Mouse (Mus musculus) olfactory bulb, adult 2 months (tissue): ENCODE data around the gene Prr22. TPM values are rescaled to one million over a fixed set of nuclear protein-coding genes. Genes with fewer than 3 reads are reported as not detected.
A peak's percentile ranks its signal among the peaks of the same experiment; 100 is the strongest.

Experiments
- H3K27ac ChIP-seq: fragments of 200-500 bp; 2 replicates; pipeline ENCODE4 v1.5.1; 2012; ENCODE audit warnings: low read depth, low read length; ENCODE audit not compliant: insufficient read depth
- H3K4me1 ChIP-seq: fragments of 200-500 bp; 2 replicates; pipeline ENCODE4 v1.6.1; 2012; ENCODE audit warnings: low read length; ENCODE audit not compliant: control insufficient read depth, insufficient read depth
- H3K4me3 ChIP-seq: fragments of 200-500 bp; 2 replicates; pipeline ENCODE4 v1.5.1; 2012; ENCODE audit warnings: mild to moderate bottlenecking, low read depth, low read length, moderate library complexity; ENCODE audit not compliant: insufficient read depth
- CTCF ChIP-seq: fragments of 200-500 bp; IDR thresholded peaks from 2 replicates; pipeline ENCODE4 v1.5.1; 2012; ENCODE audit warnings: low read depth, mild to moderate bottlenecking, low read length, moderate library complexity; ENCODE audit not compliant: insufficient read depth
- POLR2A ChIP-seq: fragments of 200-500 bp; IDR thresholded peaks from 2 replicates; pipeline ENCODE4 v1.6.1; 2012; ENCODE audit warnings: mild to moderate bottlenecking, low read depth, low read length, moderate library complexity; ENCODE audit not compliant: insufficient read depth
- WGBS: fragments of 180-500 bp; shearing (Covaris S2); methylation state at CpG from one replicate; pipeline ENCODE4 v1.1.7; 2018; 5-methylcytosine and 5-hydroxymethylcytosine counted together
- polyA plus RNA-seq: library from polyadenylated mRNA; stranded (reverse); fragments of >200 nt; gene quantifications from 2 replicates; pipeline ENCODE4 v1.2.4, GENCODE M21; 2012; ENCODE audit warnings: low replicate concordance; ENCODE audit not compliant: missing spikeins, insufficient read depth, insufficient read length

The Prr22 gene
- polyA plus RNA-seq, 1 experiment = not detected

DNA sequence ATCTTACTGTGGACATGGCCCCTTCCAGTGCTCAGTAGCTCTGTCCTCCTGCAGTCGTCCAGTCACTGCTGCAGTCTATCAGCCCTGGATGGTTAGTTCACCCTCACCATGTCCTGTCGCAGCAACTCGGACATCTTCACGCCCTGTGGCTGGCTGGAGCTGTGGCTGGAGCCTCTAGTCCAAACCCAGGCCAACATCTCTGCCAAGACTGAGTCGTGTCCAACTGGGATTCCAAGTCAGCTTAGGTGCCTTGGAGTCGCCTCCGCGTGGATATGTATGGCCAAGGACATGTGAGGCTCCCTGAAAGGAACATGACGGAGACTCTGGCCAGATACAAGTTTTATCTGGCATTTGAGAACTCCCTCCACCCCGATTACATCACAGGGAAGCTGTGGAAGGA, 31.8 kb upstream of the Prr22 start:
- H3K4me1 ChIP-seq = no peaks in the 10 kb centered on the region
- H3K27ac ChIP-seq = no peak overlapping the region
- no peak for TF ChIP-seq POLR2A
- TF ChIP-seq CTCF = no peak
- 84% methylated on average over 10 of the region's 10 CpGs for WGBS
- no peak overlapping the region for H3K4me3 ChIP-seq

DNA sequence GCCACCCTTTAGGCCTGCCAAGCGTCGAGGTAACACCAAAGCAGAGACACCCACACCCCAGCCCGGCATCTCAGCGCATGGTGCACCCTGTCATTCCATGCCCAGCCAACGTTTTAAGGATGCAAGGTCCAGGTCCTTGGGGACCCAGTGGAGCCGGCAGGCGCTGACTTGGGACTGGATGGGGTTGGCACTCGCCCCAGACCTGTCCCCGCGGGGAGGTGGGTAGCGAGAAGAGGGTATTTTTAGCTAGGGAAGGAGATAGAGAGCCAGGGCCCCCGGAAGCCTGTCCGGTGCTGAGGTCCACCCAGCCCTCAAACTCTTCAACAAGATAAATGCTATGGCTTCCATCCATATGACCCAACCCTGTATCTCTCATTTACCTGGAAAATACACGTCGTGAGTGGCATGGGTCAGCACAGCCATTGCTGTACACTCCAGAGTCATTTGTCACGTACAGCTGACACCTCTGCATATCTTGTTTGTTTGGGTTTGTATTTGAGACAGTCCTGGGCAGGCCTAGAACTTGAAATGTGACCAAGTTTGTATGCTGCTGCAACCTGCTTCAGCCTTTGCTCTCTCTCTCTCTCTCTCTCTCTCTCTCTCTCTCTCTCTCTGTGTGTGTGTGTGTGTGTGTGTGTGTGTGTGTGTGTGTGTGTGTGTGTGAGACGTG, 29.8 kb upstream of the Prr22 start:
- Histone ChIP-seq H3K4me1 (no peaks in the 10 kb centered on the region), H3K27ac (no peak overlapping the region), H3K4me3 (no peak overlapping the region)
- 81% methylated on average over 17 of the region's 17 CpGs for WGBS
- TF ChIP-seq CTCF = no peak
- no peak for TF ChIP-seq POLR2A

DNA sequence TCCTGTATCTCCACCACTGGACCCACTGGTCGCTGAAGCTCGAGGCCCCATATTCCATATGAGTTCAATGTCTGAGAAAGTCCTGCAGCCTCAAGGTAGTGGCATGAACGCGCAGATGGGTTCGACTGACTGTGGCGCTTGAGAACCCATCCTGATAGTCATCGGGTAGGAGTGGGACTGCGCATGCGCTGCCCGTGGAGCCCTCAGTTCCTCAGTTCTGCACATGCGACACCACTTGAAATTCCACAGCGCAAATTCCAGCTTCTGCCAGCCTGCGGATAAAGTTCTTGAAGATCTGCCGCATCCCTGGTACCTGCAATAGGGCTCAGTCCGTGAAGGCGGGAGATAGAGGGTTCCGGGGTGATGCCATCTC, 29.3 kb upstream of the Prr22 start:
- Histone ChIP-seq H3K4me3 (no peak overlapping the region), H3K27ac (no peak overlapping the region), H3K4me1 (no peaks in the 10 kb centered on the region)
- 89% methylated on average over 17 of the region's 17 CpGs for WGBS
- TF ChIP-seq CTCF = no peak
- TF ChIP-seq POLR2A = no peak

DNA sequence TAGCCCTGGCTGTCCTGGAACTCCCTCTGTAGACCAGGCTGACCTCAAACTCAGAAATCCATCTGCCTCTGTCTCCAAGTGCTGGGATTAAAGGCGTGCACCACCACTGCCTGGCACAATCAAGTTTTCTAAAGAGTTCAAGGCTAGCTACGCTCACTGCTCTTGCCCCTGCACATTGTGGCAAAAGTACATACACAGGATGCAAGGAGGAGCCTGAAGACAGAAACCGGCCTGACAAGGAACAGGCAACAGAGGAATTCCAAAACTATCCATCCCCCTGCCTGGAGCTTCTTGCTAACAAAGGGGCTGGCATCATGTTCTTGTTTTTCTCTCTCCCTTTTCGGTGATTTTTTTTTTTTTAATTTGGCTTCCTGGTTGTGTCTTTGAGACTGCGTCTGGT, 25.9 kb upstream of the Prr22 start:
- no peak overlapping the region for H3K27ac ChIP-seq
- H3K4me1 ChIP-seq = no peaks in the 10 kb centered on the region
- 57% methylated on average over 5 of the region's 5 CpGs for WGBS
- no peak overlapping the region for H3K4me3 ChIP-seq
- TF ChIP-seq CTCF = no peak

DNA sequence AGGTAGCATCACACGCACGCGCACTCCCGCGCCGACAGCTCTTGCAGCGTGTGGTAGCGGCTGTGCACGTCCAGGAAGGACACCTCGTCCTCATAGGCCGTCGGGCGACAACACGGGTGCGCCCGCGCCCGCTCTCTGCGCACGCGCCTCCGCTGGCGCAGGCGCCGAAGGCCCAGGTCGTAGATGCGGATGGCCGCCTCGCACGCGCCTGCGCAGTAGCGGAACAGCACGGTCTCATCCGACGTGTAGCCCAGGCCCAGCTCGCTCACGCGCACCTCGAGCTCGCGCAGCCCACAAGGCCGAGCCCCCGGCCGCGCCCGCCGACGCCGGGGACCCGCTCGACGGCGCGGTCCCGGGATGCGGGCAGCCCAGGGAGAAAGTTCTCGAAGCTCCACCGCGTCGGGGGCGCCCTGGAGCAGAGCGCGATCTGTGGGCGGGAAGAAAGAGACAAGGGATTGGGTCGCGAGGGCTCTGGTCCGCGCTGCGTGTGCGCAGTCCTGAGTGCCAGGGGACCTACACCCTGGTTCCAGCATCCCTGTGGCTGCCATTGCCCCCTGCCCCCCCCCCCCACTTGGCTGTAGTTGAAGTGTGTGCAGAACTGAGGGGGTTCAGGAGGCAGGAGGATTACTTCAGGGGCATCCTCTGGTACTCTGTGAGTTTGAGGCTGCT, 18.5 kb upstream of the Prr22 start:
- no peak for TF ChIP-seq CTCF
- TF ChIP-seq POLR2A = no peak
- WGBS = 26% methylated on average over 71 of the region's 71 CpGs
- Histone ChIP-seq H3K4me1 (no peaks in the 10 kb centered on the region), H3K27ac (no peak overlapping the region), H3K4me3 (peak overlapping the region; percentile 40)

DNA sequence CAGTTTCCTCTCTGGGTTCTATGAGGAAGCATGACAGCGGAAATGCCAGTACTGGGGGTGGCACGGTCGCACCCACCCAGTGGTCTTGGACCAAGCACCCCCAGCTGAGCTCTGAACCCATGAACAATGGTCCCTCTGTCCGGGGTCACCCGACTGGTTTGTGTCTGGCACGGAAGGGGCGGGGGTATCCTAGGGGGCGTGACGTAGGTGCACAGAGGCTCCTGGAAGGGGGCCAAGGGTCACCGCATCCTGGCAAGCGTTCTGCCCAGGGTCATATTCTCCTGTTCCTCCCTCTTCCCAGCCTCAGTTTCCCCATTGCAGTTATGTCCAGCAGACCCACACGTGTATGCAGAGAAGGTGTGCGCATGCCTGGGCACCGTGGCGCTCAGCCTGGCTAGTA, 16.6 kb upstream of the Prr22 start:
- WGBS = 19% methylated on average over 15 of the region's 15 CpGs
- TF ChIP-seq POLR2A (no peak), CTCF (no peak)
- H3K27ac ChIP-seq = no peak overlapping the region
- no peak overlapping the region for H3K4me3 ChIP-seq
- peaks cover 14% of the 10 kb centered on the region for H3K4me1 ChIP-seq

DNA sequence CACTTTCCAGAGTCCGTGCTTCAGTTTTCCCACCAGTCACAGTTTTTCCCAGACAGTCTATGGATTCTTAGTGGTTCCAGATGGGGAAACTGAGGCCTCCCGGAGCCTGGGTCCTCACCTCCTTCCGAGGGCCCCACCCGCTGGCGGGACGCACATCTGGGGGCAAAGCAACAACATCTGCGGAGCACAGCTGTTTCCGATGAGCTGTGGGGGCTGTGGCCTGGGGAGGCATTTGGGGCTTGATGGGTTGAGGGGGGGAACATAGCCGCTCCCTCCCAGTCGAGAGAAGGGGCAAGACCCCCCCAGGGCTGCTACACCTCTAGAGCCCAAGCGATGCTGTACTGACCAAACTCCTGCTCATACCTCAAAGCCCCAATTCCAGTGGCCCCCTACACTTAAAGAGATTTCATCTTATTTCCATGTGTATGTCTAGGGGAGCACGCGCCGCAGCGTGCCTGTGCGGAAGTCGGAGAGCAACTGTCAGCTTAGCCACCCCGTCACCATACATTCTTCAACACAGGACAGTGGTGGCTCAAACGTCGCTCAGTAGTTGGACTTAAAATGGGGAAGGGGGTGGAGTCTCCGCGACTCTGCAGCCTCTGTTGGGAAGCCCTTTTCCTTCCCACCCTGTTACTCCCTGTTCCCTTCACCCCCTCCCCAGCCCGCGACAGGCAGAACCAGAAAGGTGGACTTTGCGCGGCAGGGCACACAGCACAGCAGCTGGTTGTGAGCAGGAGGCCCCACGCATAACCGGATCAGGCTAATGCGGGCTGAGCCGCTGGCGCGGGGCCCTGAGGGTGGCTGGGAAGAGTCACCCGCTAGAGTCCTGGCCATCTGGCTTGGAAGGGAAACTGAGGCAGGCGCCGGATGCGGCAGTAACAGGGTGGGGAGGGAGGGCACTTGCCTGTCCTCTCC, 15.5 kb upstream of the Prr22 start:
- 21% methylated on average over 36 of the region's 36 CpGs for WGBS
- TF ChIP-seq POLR2A = no peak
- no peak for TF ChIP-seq CTCF

DNA sequence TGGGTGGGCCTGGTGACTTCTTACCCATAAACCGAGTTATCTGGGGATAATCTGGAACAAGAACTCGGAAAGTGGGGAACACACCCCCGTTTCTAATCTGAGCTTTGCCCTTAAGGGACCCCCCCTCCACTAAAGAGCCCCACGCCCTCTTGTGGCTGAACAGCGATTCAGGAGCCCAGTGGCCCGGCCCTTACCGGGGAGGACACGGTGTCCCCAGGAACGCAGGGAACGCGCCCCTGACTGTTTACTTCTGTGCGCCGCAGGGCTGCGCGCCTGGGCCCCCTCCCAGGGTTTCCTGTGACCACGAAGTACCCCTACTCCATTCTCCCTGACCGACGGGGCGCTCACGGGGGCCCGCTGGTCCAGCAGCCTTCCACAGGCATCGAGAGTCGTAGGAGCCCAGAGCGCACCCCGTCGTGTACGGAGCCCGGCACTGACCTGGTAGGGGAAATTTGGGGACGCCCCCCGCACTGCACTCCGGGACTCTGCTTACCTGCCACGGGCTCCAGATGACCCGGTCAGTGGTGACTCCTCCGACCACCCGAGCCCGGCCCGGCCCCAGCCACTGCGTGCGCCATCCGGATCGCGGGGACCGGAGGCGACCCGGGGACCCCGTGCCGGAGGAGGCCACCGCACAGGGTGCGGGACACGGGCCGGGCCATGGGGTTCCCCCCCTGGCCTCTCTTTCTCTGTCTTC, 13.2 kb upstream of the Prr22 start:
- TF ChIP-seq CTCF = no peak
- TF ChIP-seq POLR2A = no peak
- Histone ChIP-seq H3K4me3 (peak overlapping the region; percentile 47), H3K4me1 (peaks cover 19% of the 10 kb centered on the region), H3K27ac (no peak overlapping the region)
- WGBS = 2% methylated on average over 51 of the region's 51 CpGs

More for the DNA sequence above, 15.5 kb upstream of the Prr22 start:
- H3K4me3 ChIP-seq = no peak overlapping the region
- no peak overlapping the region for H3K27ac ChIP-seq
- peaks cover 14% of the 10 kb centered on the region for H3K4me1 ChIP-seq

DNA sequence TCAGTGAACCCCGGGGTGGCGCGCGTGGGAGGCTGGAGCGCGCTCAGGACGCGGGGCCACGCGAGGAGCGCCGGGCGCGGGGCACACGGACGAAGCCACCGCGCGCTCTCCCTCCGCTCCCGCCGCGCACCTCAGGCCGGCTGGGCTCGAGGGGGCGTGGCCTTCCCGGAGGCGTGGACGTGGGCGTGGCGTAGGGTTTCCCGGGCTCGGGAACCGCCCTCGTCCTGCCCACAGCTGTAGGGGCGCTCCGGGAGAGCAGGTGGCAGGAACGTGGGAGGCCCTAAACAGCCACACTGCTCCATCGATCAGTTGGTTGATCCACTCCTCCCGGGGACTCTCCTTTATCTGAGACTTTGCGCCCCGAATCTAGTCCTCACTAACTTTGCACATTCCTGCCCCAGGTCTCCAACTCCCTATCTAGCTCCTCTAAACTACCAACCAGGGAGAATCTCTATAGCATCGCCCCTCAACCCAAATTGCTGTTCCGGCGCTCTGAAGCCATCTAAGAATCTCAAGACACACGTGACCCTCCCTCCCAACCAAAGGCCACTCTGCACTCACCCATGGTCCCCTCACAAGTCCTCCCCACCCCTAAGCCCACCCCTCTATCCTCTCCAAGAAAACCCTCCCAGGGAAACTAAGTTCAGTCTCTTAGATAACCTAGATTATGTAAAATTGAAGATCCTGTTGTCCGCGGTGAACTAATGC, 12.5 kb upstream of the Prr22 start, which contains the start of gene Nrtn:
Gene Nrtn, minus strand, starts transcription at position 115 of the 708 bp plus-strand sequence.
- Histone ChIP-seq H3K4me1 (peaks cover 23% of the 10 kb centered on the region), H3K27ac (no peak within 1 kb of the TSS), H3K4me3 (peak within 1 kb of the TSS; percentile 47)
- TF ChIP-seq CTCF (no peak), POLR2A (0 out of 2 replicates have a peak, but pooled peaks have one; percentile 11)
- WGBS = under 1% methylated on average over 48 of the region's 48 CpGs
